Mouse (Mus musculus) adrenal gland, adult 18-20 months (tissue): Measurements from ENCODE around the gene Tial1. TPM values are rescaled to one million over a fixed set of nuclear protein-coding genes. Genes with fewer than 3 reads are reported as not detected.

Source experiments
- DNase-seq, 2 experiments: peaks; one replicate each; pipeline ENCODE4 v3.0.0; 2021 to 2022; ENCODE audit warnings: low spot score in 2 of 2
- total RNA-seq, 2 experiments: library from RNA; stranded (reverse); gene quantifications; 1 replicate in 1 of 2; 2 replicates in 1 of 2; pipeline ENCODE4 v1.2.3; 2021

Tial1 gene
- total RNA-seq, 2 experiments from 2014 or later: 67.1 to 99.5 TPM

DNA sequence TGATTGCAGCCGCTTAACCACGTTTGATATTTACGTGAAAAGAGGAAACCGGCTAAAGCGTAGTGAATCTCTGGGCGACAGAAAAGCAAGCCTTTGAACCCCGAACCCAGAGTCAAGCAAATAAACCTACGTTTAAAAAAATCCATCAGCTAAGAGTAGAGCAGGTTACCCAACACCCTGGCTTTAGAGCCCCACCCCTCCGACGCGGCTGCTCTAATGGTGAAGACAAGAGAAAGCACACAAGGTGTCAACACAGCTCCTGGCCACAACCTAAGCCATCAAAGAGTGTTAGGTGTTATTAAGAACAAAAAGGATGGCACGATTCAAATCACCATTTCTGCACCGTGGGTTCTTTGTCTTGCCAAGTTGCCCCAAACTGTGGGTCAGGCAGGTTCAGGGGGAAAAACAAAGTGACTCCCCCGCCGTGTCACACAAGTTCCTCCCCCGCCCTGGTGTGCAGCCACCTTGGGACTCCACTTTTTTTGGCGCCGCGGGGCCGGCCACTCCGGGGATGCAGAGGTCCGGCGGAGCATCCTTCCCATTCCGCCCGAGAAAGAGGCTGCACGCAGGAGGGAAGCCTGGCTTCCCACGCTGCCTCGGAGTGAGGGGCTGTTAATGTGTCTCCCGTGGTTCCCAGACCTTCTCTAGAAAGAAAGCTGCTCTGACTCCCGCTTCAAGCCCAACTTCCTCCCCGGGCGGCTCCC lies 44.1 kb downstream of the Tial1 start:
- peak; percentile 20 to 26 for DNase-seq

- no peak for DNase-seq
Observed at GRCm38 (mm10) chr7:128416664-128417063, 44.9 kb downstream of the Tial1 start.

- DNase-seq: no peak
Observed at GRCm38 (mm10) chr7:128414433-128414832, 47.1 kb downstream of the Tial1 start.

GRCm38 (mm10) chr7:128412071-128412833 lies 49.3 kb downstream of the Tial1 start:
- no peak for DNase-seq

DNA sequence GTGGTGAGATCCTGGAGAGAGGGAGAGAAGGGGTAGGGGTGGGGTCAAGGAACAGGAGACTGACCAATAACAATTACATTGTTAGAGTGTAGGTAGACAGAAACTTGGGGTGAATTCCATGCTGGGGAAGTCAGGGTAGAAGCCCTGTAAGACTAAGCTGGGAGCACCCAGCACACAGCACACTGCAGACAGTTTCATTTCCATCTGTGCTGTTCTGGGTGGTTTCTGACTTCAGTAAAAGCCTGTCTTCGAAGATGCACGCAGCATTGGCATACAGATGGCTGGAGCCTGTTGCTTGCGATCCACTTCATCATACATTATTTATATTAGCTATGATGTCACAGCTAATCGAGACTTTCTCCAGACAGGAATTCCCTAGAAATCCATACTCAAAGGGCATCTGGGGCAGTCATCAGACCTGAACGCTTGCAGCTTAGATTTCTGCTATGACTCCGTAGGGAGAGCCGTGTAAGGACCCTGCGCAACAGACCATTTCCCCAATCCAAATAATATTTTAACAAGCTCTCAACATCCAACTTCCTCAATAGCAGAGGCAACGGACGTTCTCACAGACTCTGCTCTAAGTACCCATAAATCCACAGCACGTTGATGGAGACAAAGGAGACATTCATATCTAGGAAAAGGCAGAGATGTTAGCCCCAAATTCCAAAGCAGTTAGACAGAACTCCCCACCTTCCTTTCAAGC lies 50.7 kb downstream of the Tial1 start:
- DNase-seq: no peak

GRCm38 (mm10) chr7:128408265-128408664 lies 53.3 kb downstream of the Tial1 start:
- DNase-seq: no peak

DNA sequence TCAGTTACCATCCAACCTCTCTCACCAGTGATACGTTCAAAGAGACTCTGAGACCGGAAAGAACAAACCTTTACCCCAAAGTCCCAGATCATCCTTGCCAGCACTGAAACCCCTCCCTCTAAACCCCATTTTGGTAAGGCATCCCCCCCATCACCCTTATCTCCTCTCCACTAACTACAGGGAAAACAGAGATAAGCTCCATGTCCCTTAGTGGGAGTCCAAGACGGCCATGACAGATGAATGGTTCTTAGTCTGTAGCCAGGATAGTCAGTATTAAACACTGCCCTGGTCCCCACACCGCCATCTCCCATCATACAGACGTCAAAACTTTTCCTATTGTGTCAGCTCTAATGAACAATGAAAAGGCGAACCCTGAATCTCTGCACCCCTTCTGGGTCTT lies 57.5 kb downstream of the Tial1 start:
- no peak for DNase-seq

DNA sequence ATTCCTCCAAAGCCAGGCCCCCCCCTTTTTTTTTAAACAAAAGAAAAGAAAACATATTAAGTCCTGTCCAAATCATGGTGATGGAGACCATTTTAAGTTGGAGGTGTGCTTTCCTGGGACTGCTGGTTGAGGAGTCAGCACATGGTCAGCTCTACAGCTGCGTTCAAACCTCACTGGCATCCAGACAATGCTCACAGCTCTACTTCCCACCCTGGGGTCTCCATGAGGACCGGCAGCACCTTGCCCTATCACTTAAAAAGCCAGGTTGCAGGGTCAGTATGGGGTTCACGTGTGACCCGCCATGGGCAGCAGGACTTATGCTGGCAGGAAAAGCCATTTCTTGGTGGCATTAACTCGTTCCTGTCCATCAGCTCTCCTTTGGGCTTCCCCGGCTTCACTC lies 57.9 kb downstream of the Tial1 start:
- DNase-seq: no peak

DNA sequence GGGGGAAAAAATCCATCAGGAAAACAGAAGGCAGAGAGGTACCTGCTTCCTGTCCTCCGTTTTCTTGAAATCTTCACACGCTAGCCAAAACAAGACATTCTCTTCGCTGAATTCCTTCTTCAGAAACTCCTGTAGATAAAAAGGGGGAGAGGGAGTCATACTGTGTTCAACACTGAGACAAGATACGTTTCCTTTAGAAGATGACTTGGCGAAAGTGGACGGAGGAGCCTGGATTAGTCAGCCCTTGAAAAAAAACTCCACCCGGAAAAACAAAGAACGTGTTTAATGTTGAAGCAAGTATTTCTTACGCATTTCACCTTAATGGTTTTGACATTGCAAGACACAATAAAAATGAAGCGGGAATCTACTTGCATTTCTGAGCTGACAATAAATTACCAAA lies 58.4 kb downstream of the Tial1 start:
- no peak for DNase-seq

DNA sequence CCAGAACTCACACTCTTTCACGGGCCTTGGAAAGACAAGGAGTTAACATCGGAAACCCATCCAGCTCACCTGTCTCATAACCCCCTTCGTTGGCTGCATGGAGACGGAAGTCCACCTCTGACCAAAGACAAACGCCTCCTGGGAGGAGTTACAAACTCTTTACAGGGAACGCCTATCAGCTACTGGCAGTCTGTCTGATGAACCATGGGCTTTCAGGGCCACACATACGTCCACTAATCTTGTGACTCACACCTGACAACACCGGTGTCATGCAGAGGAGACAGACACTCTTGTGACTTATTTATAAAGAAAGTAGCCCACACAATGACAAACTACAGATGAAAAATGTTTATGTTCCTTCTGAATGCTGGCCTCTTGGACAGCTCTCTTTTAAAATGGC lies 58.9 kb downstream of the Tial1 start:
- no peak for DNase-seq

GRCm38 (mm10) chr7:128398664-128399063 lies 62.9 kb downstream of the Tial1 start:
- DNase-seq: no peak

- DNase-seq: no peak
Observed at GRCm38 (mm10) chr7:128397066-128397465, 64.5 kb downstream of the Tial1 start.

DNA sequence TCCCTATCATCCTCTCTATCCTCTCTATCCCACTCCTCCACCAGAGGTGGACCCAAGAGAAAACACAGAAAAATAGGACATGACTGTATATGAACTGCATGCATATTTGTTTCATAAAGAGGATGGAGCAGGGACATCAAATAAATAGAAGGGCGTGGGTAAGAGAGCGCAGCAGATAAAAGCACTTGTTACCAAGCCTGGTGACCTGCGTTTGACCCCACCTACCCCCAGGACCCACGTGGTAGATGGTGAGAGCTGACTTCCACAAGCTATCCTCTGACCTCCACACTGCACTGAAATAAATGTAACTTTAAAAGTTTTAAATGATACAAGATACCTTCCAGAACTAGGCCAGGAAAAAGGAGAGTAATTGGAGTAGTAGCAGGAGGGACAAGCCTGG lies 67.8 kb downstream of the Tial1 start:
- no peak for DNase-seq

GRCm38 (mm10) chr7:128392972-128393314 lies 68.6 kb downstream of the Tial1 start:
- DNase-seq: no peak

DNA sequence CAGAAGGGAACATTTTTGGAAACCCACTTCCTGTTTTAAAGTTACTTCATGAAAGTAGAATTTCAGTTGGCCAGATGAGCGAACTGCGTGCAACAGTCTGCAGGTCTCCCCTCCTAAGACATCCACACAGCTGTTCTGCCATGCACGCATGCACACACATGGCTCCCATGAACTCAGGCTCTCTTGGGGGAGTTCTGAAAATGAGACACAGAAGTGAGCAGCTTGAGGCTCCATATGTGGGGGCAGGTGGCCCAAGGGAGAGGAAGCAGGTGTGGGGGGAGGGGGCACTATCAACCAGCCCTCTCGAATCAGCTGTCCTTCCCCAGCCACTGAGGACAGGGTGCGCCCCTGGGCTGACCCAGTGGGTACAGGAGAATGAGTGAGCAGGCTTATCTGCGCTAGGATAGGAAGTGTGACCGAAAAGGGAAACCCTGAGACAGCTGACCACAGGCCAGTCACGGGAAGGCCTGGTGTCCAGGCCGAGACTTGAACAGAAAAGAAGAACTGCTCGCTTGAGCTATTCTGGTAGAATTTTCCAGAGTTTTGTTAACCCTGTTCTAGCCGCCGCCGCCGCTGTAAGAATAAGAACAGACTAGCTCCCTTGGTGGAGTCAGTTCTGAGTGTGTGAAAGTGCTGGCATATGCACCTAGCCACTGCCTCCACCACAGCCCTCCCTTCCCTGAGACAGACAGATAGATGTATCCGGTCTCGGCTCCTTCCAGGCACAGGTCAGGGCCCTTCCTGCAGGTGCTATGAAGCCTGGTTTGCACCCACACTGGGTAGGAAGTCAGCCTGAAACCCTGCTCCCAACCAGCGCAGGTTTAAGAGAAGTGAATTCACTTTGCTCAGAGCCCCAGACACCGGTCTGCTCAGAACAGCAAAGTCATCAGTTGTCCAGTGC lies 69.2 kb downstream of the Tial1 start:
- no peak for DNase-seq

DNA sequence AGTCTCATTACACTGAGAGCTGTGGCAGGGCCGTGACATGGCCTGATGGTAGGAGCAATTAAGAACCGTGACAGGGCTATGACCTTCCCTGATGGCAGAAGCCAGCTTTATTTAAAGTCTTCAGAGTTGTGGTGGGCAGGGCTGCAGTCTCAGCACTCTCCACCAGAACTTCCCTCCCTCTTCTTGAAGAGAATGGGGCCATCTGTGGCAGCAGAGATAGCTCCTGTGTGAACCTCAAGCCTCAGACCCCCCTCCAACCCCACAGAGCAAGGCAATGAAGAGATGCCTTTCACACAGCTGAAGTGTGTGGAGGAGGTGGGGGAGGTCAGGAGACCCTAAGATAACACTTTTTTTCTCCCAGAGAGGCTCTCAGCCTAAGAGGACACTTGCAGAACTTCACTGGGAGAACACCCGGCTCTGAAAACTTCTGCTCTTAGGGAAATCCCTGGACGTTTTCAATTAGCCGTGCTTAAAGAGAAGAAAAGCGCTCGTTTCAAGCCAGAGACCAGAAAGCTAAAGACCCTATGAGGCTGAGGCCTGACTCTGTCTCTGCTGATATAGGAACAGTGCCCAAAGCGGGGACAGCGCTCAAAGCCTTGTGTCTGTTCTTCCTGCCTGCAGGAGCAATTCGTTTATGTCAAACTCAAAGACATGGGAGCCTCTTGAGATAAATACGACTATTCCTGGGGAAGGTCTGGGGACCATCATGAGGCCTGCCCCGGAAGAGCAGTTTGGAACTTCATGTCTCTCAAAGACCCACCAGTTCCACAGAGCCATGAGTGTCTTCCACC lies 70.1 kb downstream of the Tial1 start:
- no peak for DNase-seq
